Mouse (Mus musculus) liver, embryonic 16.5 days (tissue): ENCODE data around the gene Rnf152. TPM values are rescaled to one million over a fixed set of nuclear protein-coding genes. Genes with fewer than 3 reads are reported as not detected.

Source experiments
- ATAC-seq: fragments of 200-750 bp; cut with Nextera tagmentation; 2 replicates; pipeline ENCODE4 v1.8.0; 2017; ENCODE audit warnings: low read depth, mild to moderate bottlenecking, moderate number of reproducible peaks, moderate library complexity
- H3K27ac ChIP-seq: fragments of 300-500 bp; sonication (generic); 2 replicates; pipeline ENCODE4 v1.5.1; 2014; ENCODE audit warnings: mild to moderate bottlenecking, low read length
- H3K27me3 ChIP-seq: fragments of 300-500 bp; sonication (generic); 2 replicates; pipeline ENCODE4 v1.6.1; 2014; ENCODE audit warnings: low read depth, low read length, mixed read lengths; ENCODE audit not compliant: control insufficient read depth, insufficient read depth
- H3K36me3 ChIP-seq: fragments of 300-500 bp; sonication (generic); 2 replicates; pipeline ENCODE4 v1.6.1; 2014; ENCODE audit warnings: mild to moderate bottlenecking; ENCODE audit not compliant: control insufficient read depth, insufficient read depth
- H3K4me1 ChIP-seq: fragments of 300-500 bp; sonication (generic); 2 replicates; pipeline ENCODE4 v1.6.1; 2014; ENCODE audit warnings: low read depth, low read length, mixed read lengths; ENCODE audit not compliant: control insufficient read depth
- H3K4me2 ChIP-seq: fragments of 300-500 bp; sonication (generic); 2 replicates; pipeline ENCODE4 v1.6.1; 2014; ENCODE audit warnings: low read depth, low read length, mixed read lengths
- H3K4me3 ChIP-seq: fragments of 300-500 bp; sonication (generic); 2 replicates; pipeline ENCODE4 v1.5.1; 2014; ENCODE audit warnings: low read depth, mild to moderate bottlenecking, low read length
- H3K9ac ChIP-seq: fragments of 300-500 bp; sonication (generic); 2 replicates; pipeline ENCODE4 v1.6.1; 2014; ENCODE audit warnings: low read depth, low read length
- H3K9me3 ChIP-seq: fragments of 300-500 bp; sonication (generic); replicated peaks from 2 replicates; pipeline ENCODE4 v1.6.1; 2016; ENCODE audit warnings: low read length; ENCODE audit not compliant: control insufficient read depth
- WGBS: fragments of 180-500 bp; shearing (Covaris S2); extraction: QIAGEN DNeasy Blood & Tissue Kit; methylation state at CpG from one replicate; pipeline ENCODE4 v1.1.7; 2014; ENCODE audit not compliant: insufficient replicate concordance; 5-methylcytosine and 5-hydroxymethylcytosine counted together
- polyA plus RNA-seq: library from polyadenylated mRNA; unstranded; fragments of >200 nt; fragmentation: Nextera tagmentation; extraction: Ambion mirVana; gene quantifications from 2 replicates; pipeline ENCODE4 v1.2.1, GENCODE M21; 2015

The Rnf152 gene
- polyA plus RNA-seq, 1 experiment from 2014 or later, result 0.19 TPM

- Histone ChIP-seq H3K4me2 (no peak overlapping the region), H3K27me3 (no peaks in the 10 kb centered on the region), H3K4me3 (no peak overlapping the region), H3K36me3 (no peaks in the 10 kb centered on the region), H3K9ac (no peak overlapping the region), H3K27ac (no peak overlapping the region), H3K4me1 (no peaks in the 10 kb centered on the region), H3K9me3 (no peaks in the 10 kb centered on the region)
- ATAC-seq, result no peak
- WGBS, result 48% methylated on average over 5 of the region's 5 CpGs
These were observed 96.3 kb downstream of the Rnf152 start for GRCm38 (mm10) chr1:105260200-105260599.

- Histone ChIP-seq H3K4me2 (no peak overlapping the region), H3K9ac (no peak overlapping the region), H3K4me3 (no peak overlapping the region), H3K27me3 (no peaks in the 10 kb centered on the region), H3K4me1 (no peaks in the 10 kb centered on the region), H3K36me3 (no peaks in the 10 kb centered on the region), H3K27ac (no peak overlapping the region), H3K9me3 (no peaks in the 10 kb centered on the region)
- ATAC-seq, result no peak
- WGBS, result 33% methylated on average over 3 of the region's 3 CpGs
These were observed 99.3 kb downstream of the Rnf152 start for GRCm38 (mm10) chr1:105257199-105257598.

- no peak for ATAC-seq
- H3K27me3 ChIP-seq, result no peaks in the 10 kb centered on the region
- H3K4me3 ChIP-seq, result no peak overlapping the region
- no peaks in the 10 kb centered on the region for H3K9me3 ChIP-seq
- no peak overlapping the region for H3K4me2 ChIP-seq
- H3K36me3 ChIP-seq, result no peaks in the 10 kb centered on the region
- WGBS, result 39% methylated on average over 3 of the region's 3 CpGs
- no peak overlapping the region for H3K27ac ChIP-seq
- no peak overlapping the region for H3K9ac ChIP-seq
- H3K4me1 ChIP-seq, result no peaks in the 10 kb centered on the region
These were observed 107.3 kb downstream of the Rnf152 start for GRCm38 (mm10) chr1:105249190-105249589.

GRCm38 (mm10) chr1:105246651-105247050 lies 109.9 kb downstream of the Rnf152 start:
- no peak overlapping the region for H3K9ac ChIP-seq
- H3K4me2 ChIP-seq, result no peak overlapping the region
- H3K4me3 ChIP-seq, result no peak overlapping the region
- ATAC-seq, result no peak
- no peak overlapping the region for H3K27ac ChIP-seq
- H3K9me3 ChIP-seq, result no peaks in the 10 kb centered on the region
- H3K36me3 ChIP-seq, result no peaks in the 10 kb centered on the region
- 66% methylated on average over 2 of the region's 2 CpGs for WGBS
- H3K4me1 ChIP-seq, result no peaks in the 10 kb centered on the region
- H3K27me3 ChIP-seq, result no peaks in the 10 kb centered on the region

- no peak overlapping the region for H3K4me3 ChIP-seq
- no peaks in the 10 kb centered on the region for H3K27me3 ChIP-seq
- no peaks in the 10 kb centered on the region for H3K9me3 ChIP-seq
- WGBS, result 49% methylated on average over 3 of the region's 3 CpGs
- no peaks in the 10 kb centered on the region for H3K4me1 ChIP-seq
- H3K4me2 ChIP-seq, result no peak overlapping the region
- no peak overlapping the region for H3K9ac ChIP-seq
- no peak overlapping the region for H3K27ac ChIP-seq
- H3K36me3 ChIP-seq, result no peaks in the 10 kb centered on the region
- ATAC-seq, result no peak
These were observed 110.4 kb downstream of the Rnf152 start for GRCm38 (mm10) chr1:105246075-105246574.

GRCm38 (mm10) chr1:105243359-105244142 lies 113.0 kb downstream of the Rnf152 start:
- Histone ChIP-seq H3K4me3 (no peak overlapping the region), H3K4me1 (no peaks in the 10 kb centered on the region), H3K4me2 (no peak overlapping the region), H3K27ac (no peak overlapping the region), H3K9me3 (no peaks in the 10 kb centered on the region), H3K9ac (no peak overlapping the region), H3K27me3 (no peaks in the 10 kb centered on the region), H3K36me3 (no peaks in the 10 kb centered on the region)
- ATAC-seq, result no peak
- WGBS, result 36% methylated on average over 6 of the region's 6 CpGs

GRCm38 (mm10) chr1:105240185-105240584 lies 116.3 kb downstream of the Rnf152 start:
- Histone ChIP-seq H3K36me3 (no peaks in the 10 kb centered on the region), H3K4me1 (no peaks in the 10 kb centered on the region), H3K4me3 (no peak overlapping the region), H3K4me2 (no peak overlapping the region), H3K27me3 (no peaks in the 10 kb centered on the region), H3K9me3 (no peaks in the 10 kb centered on the region), H3K9ac (no peak overlapping the region), H3K27ac (no peak overlapping the region)
- no peak for ATAC-seq
